Mouse (Mus musculus) forebrain, embryonic 16.5 days (tissue): ENCODE results near the gene Hinfp. TPM values are rescaled to one million over a fixed set of nuclear protein-coding genes. Genes with fewer than 3 reads are reported as not detected.
"Not testable (repeated sequence)": the region's sequence is repeated elsewhere in the genome, so short reads cannot be mapped to it uniquely, and the experiment has no call there.

Experiments used
- ATAC-seq: fragments of 200-750 bp; cut with Nextera tagmentation; 2 replicates; pipeline ENCODE4 v1.8.0; 2017; ENCODE audit warnings: mild to moderate bottlenecking, moderate library complexity
- H3K27ac ChIP-seq: fragments of 300-500 bp; sonication (generic); 2 replicates; pipeline ENCODE4 v1.5.1; 2014; ENCODE audit warnings: low read length, control low read depth
- H3K27me3 ChIP-seq: fragments of 300-500 bp; sonication (generic); replicated peaks from 2 replicates; pipeline ENCODE4 v1.6.1; 2014; ENCODE audit warnings: low read length; ENCODE audit not compliant: control insufficient read depth, insufficient read depth
- H3K36me3 ChIP-seq: fragments of 300-500 bp; sonication (generic); 2 replicates; pipeline ENCODE4 v1.6.1; 2014; ENCODE audit not compliant: control insufficient read depth, insufficient read depth
- H3K4me1 ChIP-seq: fragments of 300-500 bp; sonication (generic); replicated peaks from 2 replicates; pipeline ENCODE4 v1.6.1; 2014; ENCODE audit warnings: low read length; ENCODE audit not compliant: control insufficient read depth, insufficient read depth
- H3K4me2 ChIP-seq: fragments of 300-500 bp; sonication (generic); 2 replicates; pipeline ENCODE4 v1.6.1; 2014; ENCODE audit warnings: mild to moderate bottlenecking, low read length, control low read depth
- H3K4me3 ChIP-seq: fragments of 300-500 bp; sonication (generic); replicated peaks from 2 replicates; pipeline ENCODE4 v1.5.1; 2014; ENCODE audit warnings: mild to moderate bottlenecking, low read length, control low read depth
- H3K9ac ChIP-seq: fragments of 300-500 bp; sonication (generic); replicated peaks from 2 replicates; pipeline ENCODE4 v1.6.1; 2014; ENCODE audit warnings: low read depth, low read length, control low read depth
- H3K9me3 ChIP-seq: fragments of 300-500 bp; sonication (generic); 2 replicates; pipeline ENCODE4 v1.6.1; 2016; ENCODE audit warnings: low read length; ENCODE audit not compliant: control insufficient read depth
- WGBS: fragments of 180-500 bp; shearing (Covaris S2); extraction: QIAGEN DNeasy Blood & Tissue Kit; methylation state at CpG from one replicate; pipeline ENCODE4 v1.1.7; 2014; 5-methylcytosine and 5-hydroxymethylcytosine counted together
- polyA plus RNA-seq: library from polyadenylated mRNA; unstranded; fragments of >200 nt; fragmentation: Nextera tagmentation; extraction: Ambion mirVana; gene quantifications from 2 replicates; pipeline ENCODE4 v1.2.1, GENCODE M21; 2015

The Hinfp gene
- polyA plus RNA-seq, 1 experiment from 2014 or later: 35.6 TPM

DNA sequence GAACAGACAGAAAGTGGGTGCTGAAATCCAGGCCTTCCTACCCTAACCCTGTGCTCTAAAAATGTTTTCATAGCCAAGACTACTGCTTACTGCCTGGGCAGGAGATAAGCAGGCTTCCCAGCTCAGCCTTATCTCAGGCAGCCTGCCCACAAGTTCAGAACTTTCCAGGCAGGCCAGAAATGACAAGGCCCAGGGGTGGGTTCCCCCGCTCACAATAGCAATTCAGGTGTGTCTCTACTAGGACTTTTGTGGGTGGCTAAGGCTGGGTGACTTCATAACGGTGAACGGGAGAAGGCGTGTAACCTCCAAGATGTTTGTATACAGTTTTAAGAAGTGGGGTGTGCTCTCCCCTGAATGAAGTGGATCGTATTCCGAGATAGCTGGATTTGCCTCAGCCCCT lies 37.8 kb upstream of the Hinfp start:
- Histone ChIP-seq H3K9ac (peak overlapping the region; percentile 85), H3K4me1 (peaks cover 10% of the 10 kb centered on the region), H3K27ac (0 out of 2 replicates have a peak overlapping the region, but pooled peaks have one; percentile 38), H3K9me3 (no peaks in the 10 kb centered on the region), H3K4me2 (peak overlapping the region; percentile 71), H3K4me3 (peak overlapping the region; percentile 92), H3K27me3 (no peaks in the 10 kb centered on the region), H3K36me3 (peaks cover 15% of the 10 kb centered on the region)
- WGBS: 9% methylated on average over 6 of the region's 6 CpGs
- peak; percentile 2; the same call in 1 of the 2 replicates for ATAC-seq

- 100% methylated on average over 1 of the region's 1 CpGs for WGBS
- Histone ChIP-seq H3K27ac (no peak overlapping the region), H3K9me3 (no peaks in the 10 kb centered on the region), H3K27me3 (no peaks in the 10 kb centered on the region), H3K36me3 (peaks cover 8% of the 10 kb centered on the region), H3K4me2 (no peak overlapping the region), H3K4me3 (no peak overlapping the region), H3K9ac (no peak overlapping the region), H3K4me1 (peaks cover 13% of the 10 kb centered on the region)
- ATAC-seq: no peak
These were observed 37.1 kb upstream of the Hinfp start for GRCm38 (mm10) chr9:44342605-44343004.

- no peak overlapping the region for H3K9ac ChIP-seq
- ATAC-seq: no peak
- 91% methylated on average over 3 of the region's 3 CpGs for WGBS
These were observed 36.7 kb upstream of the Hinfp start for GRCm38 (mm10) chr9:44342173-44342572.

GRCm38 (mm10) chr9:44341487-44341886 lies 36.0 kb upstream of the Hinfp start:
- Histone ChIP-seq H3K36me3 (peaks cover 2% of the 10 kb centered on the region; the same call in 1 of the 2 replicates), H3K4me3 (no peak overlapping the region), H3K4me2 (no peak overlapping the region), H3K27ac (no peak overlapping the region), H3K9ac (no peak overlapping the region), H3K4me1 (peaks cover 23% of the 10 kb centered on the region), H3K27me3 (no peaks in the 10 kb centered on the region), H3K9me3 (no peaks in the 10 kb centered on the region)
- 94% methylated on average over 5 of the region's 5 CpGs for WGBS
- ATAC-seq: no peak

More at GRCm38 (mm10) chr9:44342173-44342572, 36.7 kb upstream of the Hinfp start:
- Histone ChIP-seq H3K27ac (no peak overlapping the region), H3K4me3 (no peak overlapping the region), H3K27me3 (no peaks in the 10 kb centered on the region), H3K36me3 (peaks cover 5% of the 10 kb centered on the region), H3K4me2 (no peak overlapping the region), H3K9me3 (no peaks in the 10 kb centered on the region), H3K4me1 (peaks cover 17% of the 10 kb centered on the region)

GRCm38 (mm10) chr9:44338574-44338973 lies 33.1 kb upstream of the Hinfp start:
- no peaks in the 10 kb centered on the region for H3K9me3 ChIP-seq
- no peak for ATAC-seq
- peaks cover 29% of the 10 kb centered on the region for H3K4me1 ChIP-seq
- no peaks in the 10 kb centered on the region for H3K27me3 ChIP-seq
- H3K4me2 ChIP-seq: no peak overlapping the region
- no peak overlapping the region for H3K27ac ChIP-seq
- 78% methylated on average over 5 of the region's 5 CpGs for WGBS
- H3K36me3 ChIP-seq: peaks cover 4% of the 10 kb centered on the region
- H3K9ac ChIP-seq: no peak overlapping the region
- no peak overlapping the region for H3K4me3 ChIP-seq

DNA sequence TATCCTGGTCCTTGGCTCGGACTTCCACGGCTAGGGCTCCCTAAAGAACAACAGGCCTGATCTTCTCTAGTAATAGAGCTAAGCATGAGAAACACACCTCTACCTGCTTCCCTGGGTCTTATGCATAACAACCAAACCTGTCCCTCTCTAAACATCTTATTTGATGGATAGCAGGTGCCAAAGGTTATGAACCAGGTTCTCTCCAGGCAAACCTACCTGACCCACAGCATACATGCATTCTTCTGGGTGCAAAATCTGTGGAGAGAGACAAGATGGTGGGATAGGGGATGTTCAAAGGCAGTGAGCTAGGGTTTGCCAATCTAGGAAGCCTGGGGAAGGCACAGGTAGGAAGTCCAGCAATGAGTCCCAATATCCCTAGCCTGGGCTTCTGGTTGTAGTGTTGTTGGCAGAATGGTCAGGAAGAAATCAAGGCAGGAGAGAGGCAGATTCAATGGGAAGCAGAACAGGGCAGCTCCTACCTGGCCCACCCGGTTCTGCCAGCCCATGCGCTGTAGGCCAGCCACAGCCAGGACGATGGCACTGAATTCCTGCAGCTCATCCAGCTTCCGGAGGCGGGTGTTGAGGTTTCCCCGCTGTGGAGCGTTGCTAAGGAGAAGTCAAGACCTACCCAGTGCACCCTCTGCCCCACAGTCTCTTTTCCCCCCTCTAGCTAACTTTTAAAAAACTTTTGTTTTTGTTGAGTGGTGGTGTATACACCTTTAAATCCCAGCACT lies 32.1 kb upstream of the Hinfp start:
- Histone ChIP-seq H3K27ac (no peak overlapping the region), H3K9ac (no peak overlapping the region)
- WGBS: 60% methylated on average over 9 of the region's 9 CpGs

GRCm38 (mm10) chr9:44336964-44337363 lies 31.5 kb upstream of the Hinfp start:
- WGBS: 64% methylated on average over 3 of the region's 3 CpGs
- ATAC-seq: no peak
- H3K4me2 ChIP-seq: peak overlapping the region; percentile 93
- H3K4me1 ChIP-seq: peaks cover 22% of the 10 kb centered on the region
- H3K4me3 ChIP-seq: peak overlapping the region; percentile 94
- no peaks in the 10 kb centered on the region for H3K9me3 ChIP-seq
- no peaks in the 10 kb centered on the region for H3K27me3 ChIP-seq
- 0 out of 2 replicates have a peak overlapping the region, but pooled peaks have one; percentile 42 for H3K9ac ChIP-seq
- H3K36me3 ChIP-seq: peaks cover 17% of the 10 kb centered on the region
- no peak overlapping the region for H3K27ac ChIP-seq

More for the DNA sequence above, 32.1 kb upstream of the Hinfp start:
- Histone ChIP-seq H3K9me3 (no peaks in the 10 kb centered on the region), H3K27me3 (no peaks in the 10 kb centered on the region), H3K36me3 (peaks cover 13% of the 10 kb centered on the region), H3K4me1 (peaks cover 22% of the 10 kb centered on the region), H3K4me2 (peak overlapping the region; percentile 93), H3K4me3 (no peak overlapping the region)
- ATAC-seq: no peak

DNA sequence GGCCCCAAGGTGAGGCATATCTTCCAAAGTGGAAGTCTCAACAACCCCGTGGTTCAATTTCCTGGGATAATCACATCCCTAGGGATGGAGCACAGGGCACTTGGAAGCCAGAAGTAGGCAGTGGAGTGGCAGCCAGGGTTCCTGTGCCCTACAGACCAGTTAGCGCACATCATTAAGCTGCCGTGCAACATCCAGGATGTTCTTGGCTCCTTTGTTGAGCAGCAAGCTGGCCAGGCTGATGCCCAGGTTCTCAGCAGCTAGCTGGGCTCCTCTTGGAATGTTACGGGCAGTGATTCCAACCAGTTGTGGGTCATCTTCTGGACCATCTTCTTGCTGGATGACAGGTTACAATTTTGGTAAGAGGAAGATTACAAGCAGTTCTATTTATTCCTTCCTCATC lies 31.0 kb upstream of the Hinfp start:
- peak overlapping the region; percentile 42; the same call in 1 of the 2 replicates for H3K9ac ChIP-seq
- not testable (repeated sequence) for H3K27me3 ChIP-seq, H3K27ac ChIP-seq, ATAC-seq, H3K9me3 ChIP-seq
- WGBS: 27% methylated on average over 4 of the region's 4 CpGs
- peaks cover 22% of the 10 kb centered on the region for H3K4me1 ChIP-seq
- H3K4me2 ChIP-seq: peak overlapping the region; percentile 93
- H3K4me3 ChIP-seq: peak overlapping the region; percentile 94
- peaks cover 22% of the 10 kb centered on the region for H3K36me3 ChIP-seq

GRCm38 (mm10) chr9:44336093-44336406 lies 30.6 kb upstream of the Hinfp start:
- H3K4me1 ChIP-seq: peaks cover 22% of the 10 kb centered on the region
- H3K36me3 ChIP-seq: peaks cover 23% of the 10 kb centered on the region
- no peaks in the 10 kb centered on the region for H3K9me3 ChIP-seq
- peak overlapping the region; percentile 93 for H3K4me2 ChIP-seq
- WGBS: 0% methylated on average over 5 of the region's 5 CpGs
- ATAC-seq: no peak
- no peaks in the 10 kb centered on the region for H3K27me3 ChIP-seq
- H3K27ac ChIP-seq: no peak overlapping the region
- H3K9ac ChIP-seq: peak overlapping the region; percentile 96
- H3K4me3 ChIP-seq: peak overlapping the region; percentile 94
